Mouse (Mus musculus): ENCODE measurements around the gene Mapkapk2. TPM values are rescaled to one million over a fixed set of nuclear protein-coding genes. Genes with fewer than 3 reads are reported as not detected.

Gene Mapkapk2
- total and polyA plus RNA-seq, 3 experiments, result 53.2 to 85.4 TPM; not detected in 1

DNA sequence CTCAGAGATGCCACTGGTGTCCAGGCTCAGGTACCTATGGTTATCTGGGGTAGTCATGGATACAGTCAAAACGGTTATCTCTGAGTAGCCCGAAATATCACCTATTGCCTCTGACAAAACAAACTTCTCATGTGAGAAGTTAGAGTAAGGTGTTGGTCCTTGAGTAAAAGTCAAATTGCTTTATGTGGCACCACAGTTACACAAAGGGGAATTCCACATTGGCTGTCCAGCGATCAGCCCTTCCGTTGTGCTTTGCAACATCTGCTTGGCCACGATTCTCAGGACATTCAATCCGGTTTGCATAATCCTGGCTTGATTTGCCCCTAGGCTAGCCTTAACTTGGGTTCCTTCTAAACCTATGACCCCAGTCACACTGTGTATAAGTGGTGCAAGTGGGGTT, 82.3 kb downstream of the Mapkapk2 start:
- no peak for TF ChIP-seq E2F4 (IDR thresholded peaks at IDR 0.05; ENCODE audit: borderline replicate concordance, low read depth, low read length)
- TF ChIP-seq UBTF (IDR thresholded peaks at IDR 0.05; ENCODE audit: borderline replicate concordance, insufficient read depth, low read depth, low read length), result no peak
- no peaks in the 10 kb centered on the region for H3K79me2 ChIP-seq (ENCODE audit: control insufficient read depth, insufficient read depth, low read length, poor library complexity)
- H3K9me3 ChIP-seq (replicated peaks; ENCODE audit: insufficient read depth, low read length), result no peaks in the 10 kb centered on the region
- H3K27ac ChIP-seq (ENCODE audit: control insufficient read depth, low read depth, low read length), result no peak overlapping the region
- DNase-seq (ENCODE audit: low read depth, low spot score), result no peak
- no peaks in the 10 kb centered on the region for H3K4me1 ChIP-seq (ENCODE audit: control insufficient read depth in 1 of 2, insufficient read depth in 2 of 2, low read length in 2 of 2)
- peaks cover 7% of the 10 kb centered on the region in 2 experiments for H3K27me3 ChIP-seq (ENCODE audit: control insufficient read depth in 1 of 2, insufficient read depth in 2 of 2, low read length in 2 of 2)
- no peaks in the 10 kb centered on the region for H3K36me3 ChIP-seq (ENCODE audit: control insufficient read depth in 1 of 2, insufficient read depth in 2 of 2, low read length in 2 of 2)
- H3K4me3 ChIP-seq (ENCODE audit: control insufficient read depth in 1 of 2, insufficient read depth in 1 of 2, low read depth in 2 of 2, low read length in 2 of 2), result no peak overlapping the region
- no peak overlapping the region for H3K9ac ChIP-seq (ENCODE audit: control insufficient read depth, low read depth, low read length, poor library complexity, severe bottlenecking)

DNA sequence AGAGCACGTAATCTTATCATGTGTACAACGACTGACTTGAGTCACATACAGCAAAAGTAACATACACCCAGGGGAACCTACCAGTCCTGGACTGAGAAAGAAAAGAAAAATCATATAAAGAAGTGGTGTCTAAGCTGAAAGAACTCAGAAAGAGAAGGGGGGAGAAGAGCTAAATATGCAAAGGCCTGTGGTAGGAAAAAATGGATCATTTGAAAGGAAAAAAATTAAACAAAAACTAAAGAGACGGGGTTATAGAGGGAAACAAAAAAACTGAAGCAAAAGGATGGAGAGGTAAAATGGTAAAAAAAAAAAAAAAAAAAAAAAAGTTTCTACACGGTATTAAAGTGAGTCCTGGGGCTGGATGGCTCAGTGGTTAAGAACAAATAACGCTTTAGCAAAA, 83.7 kb downstream of the Mapkapk2 start:
- Histone ChIP-seq H3K27me3 (ENCODE audit: control insufficient read depth in 1 of 2, insufficient read depth in 2 of 2, low read length in 2 of 2) (peaks cover 5 to 7% of the 10 kb centered on the region in 2 experiments), H3K4me3 (ENCODE audit: control insufficient read depth in 1 of 2, insufficient read depth in 1 of 2, low read depth in 2 of 2, low read length in 2 of 2) (no peak overlapping the region), H3K79me2 (ENCODE audit: control insufficient read depth, insufficient read depth, low read length, poor library complexity) (no peaks in the 10 kb centered on the region), H3K27ac (ENCODE audit: control insufficient read depth, low read depth, low read length) (no peak overlapping the region), H3K36me3 (ENCODE audit: control insufficient read depth in 1 of 2, insufficient read depth in 2 of 2, low read length in 2 of 2) (no peaks in the 10 kb centered on the region), H3K9me3 (replicated peaks; ENCODE audit: insufficient read depth, low read length) (no peaks in the 10 kb centered on the region), H3K9ac (ENCODE audit: control insufficient read depth, low read depth, low read length, poor library complexity, severe bottlenecking) (no peak overlapping the region), H3K4me1 (ENCODE audit: control insufficient read depth in 1 of 2, insufficient read depth in 2 of 2, low read length in 2 of 2) (no peaks in the 10 kb centered on the region)
- no peak for DNase-seq (ENCODE audit: low read depth, low spot score)
- TF ChIP-seq E2F4 (IDR thresholded peaks at IDR 0.05; ENCODE audit: borderline replicate concordance, low read depth, low read length) (no peak), MYC (IDR thresholded peaks at IDR 0.05; ENCODE audit: low read depth, low read length) (no peak), USF2 (IDR thresholded peaks at IDR 0.05; ENCODE audit: borderline replicate concordance in 1 of 2, insufficient read depth in 1 of 2, low read depth in 1 of 2, low read length in 2 of 2) (no peak), RAD21 (IDR thresholded peaks at IDR 0.05; ENCODE audit: low read depth, low read length) (no peak), ZNF384 (IDR thresholded peaks at IDR 0.05; ENCODE audit: low read depth, low read length) (no peak), MAZ (IDR thresholded peaks at IDR 0.05; ENCODE audit: low read depth, low read length) (no peak), CTCF (IDR thresholded peaks at IDR 0.05 in 2 of 3, conservative IDR thresholded peaks at IDR 0.05 in 1 of 3; ENCODE audit: control insufficient read depth in 1 of 3, insufficient read depth in 1 of 3, low read depth in 2 of 3, low read length in 3 of 3, poor library complexity in 1 of 3, severe bottlenecking in 1 of 3) (no peak), KAT2A (conservative IDR thresholded peaks at IDR 0.05; ENCODE audit: low read depth, low read length) (no peak), POLR2AphosphoS5 (IDR thresholded peaks at IDR 0.05; ENCODE audit: borderline replicate concordance, low read depth, low read length) (no peak), MAFK (IDR thresholded peaks at IDR 0.05; ENCODE audit: borderline replicate concordance, low read depth, low read length) (no peak), TAL1 (IDR thresholded peaks at IDR 0.05; ENCODE audit: low read length) (no peak), ELF1 (IDR thresholded peaks at IDR 0.05; ENCODE audit: low read depth, low read length) (no peak), MYB (IDR thresholded peaks at IDR 0.05; ENCODE audit: low read depth, low read length) (no peak), MEF2A (IDR thresholded peaks at IDR 0.05; ENCODE audit: extremely low read depth, insufficient replicate concordance, low read depth, low read length, poor library complexity, severe bottlenecking) (no peak), BHLHE40 (IDR thresholded peaks at IDR 0.05; ENCODE audit: borderline replicate concordance, low read depth, low read length) (no peak), ZKSCAN1 (IDR thresholded peaks at IDR 0.05; ENCODE audit: low read depth, low read length) (no peak)
